Mouse (Mus musculus) right cerebral cortex, postnatal 14 days (tissue): ENCODE results near the gene Zfp553.

ENCODE experiments used
- DNase-seq: peaks from one replicate; pipeline ENCODE4 v3.0.0; 2022

Zfp553 gene

GRCm38 (mm10) chr7:127232622-127233367 is at the start of gene Zfp553, which contains the start of gene Sept1:
Gene Zfp553, plus strand, starts transcription at chr7:127233061.
Gene Sept1, minus strand, starts transcription at chr7:127233130.
- peak; percentile 84 for DNase-seq

- no peak for DNase-seq
These were observed 49.5 kb upstream of the Zfp553 start for GRCm38 (mm10) chr7:127183345-127183744.

- DNase-seq, result no peak
These were observed 49.0 kb upstream of the Zfp553 start for GRCm38 (mm10) chr7:127183828-127184227.

GRCm38 (mm10) chr7:127184720-127185119 is 48.1 kb upstream of the Zfp553 start:
- DNase-seq, result no peak

- no peak for DNase-seq
These were observed 47.3 kb upstream of the Zfp553 start for GRCm38 (mm10) chr7:127185601-127186000.

- no peak for DNase-seq
These were observed 45.5 kb upstream of the Zfp553 start for GRCm38 (mm10) chr7:127187351-127187750.

GRCm38 (mm10) chr7:127188305-127189276 is 44.3 kb upstream of the Zfp553 start:
- no peak for DNase-seq

- no peak for DNase-seq
These were observed 42.2 kb upstream of the Zfp553 start for GRCm38 (mm10) chr7:127190672-127191071.

GRCm38 (mm10) chr7:127192989-127193388 is 39.9 kb upstream of the Zfp553 start:
- DNase-seq, result no peak

- no peak for DNase-seq
These were observed 38.7 kb upstream of the Zfp553 start for GRCm38 (mm10) chr7:127194011-127194632.

GRCm38 (mm10) chr7:127194633-127195029 is 38.2 kb upstream of the Zfp553 start:
- DNase-seq, result no peak

- DNase-seq, result peak; percentile 93
These were observed 37.1 kb upstream of the Zfp553 start, which contains the start of gene Cd2bp2 for GRCm38 (mm10) chr7:127195544-127196295. Gene Cd2bp2, minus strand, starts transcription at chr7:127196050.

- no peak for DNase-seq
These were observed 36.4 kb upstream of the Zfp553 start for GRCm38 (mm10) chr7:127196484-127196883.

- DNase-seq, result no peak
These were observed 26.3 kb upstream of the Zfp553 start for GRCm38 (mm10) chr7:127206606-127207005.

GRCm38 (mm10) chr7:127207374-127208294 is 25.2 kb upstream of the Zfp553 start:
- DNase-seq, result no peak

- peak; percentile 37 for DNase-seq
These were observed 24.6 kb upstream of the Zfp553 start, which contains the start of gene Tbc1d10b for GRCm38 (mm10) chr7:127208295-127208552. Gene Tbc1d10b, minus strand, starts transcription at chr7:127208468.

- peak; percentile 93 for DNase-seq
These were observed 24.1 kb upstream of the Zfp553 start, which contains the start of gene Mylpf for GRCm38 (mm10) chr7:127208553-127209438. Gene Mylpf, plus strand, starts transcription at chr7:127208890.

- DNase-seq, result no peak
These were observed 23.0 kb upstream of the Zfp553 start for GRCm38 (mm10) chr7:127209851-127210250.

- no peak for DNase-seq
These were observed 22.6 kb upstream of the Zfp553 start for GRCm38 (mm10) chr7:127210266-127210665.
